Mouse (Mus musculus) left cerebral cortex, postnatal 10 days (tissue): ENCODE data around the gene Tab2. TPM values are rescaled to one million over a fixed set of nuclear protein-coding genes. Genes with fewer than 3 reads are reported as not detected.
"Not testable (repeated sequence)": the region's sequence is repeated elsewhere in the genome, so short reads cannot be mapped to it uniquely, and the experiment has no call there.

Source experiments
- DNase-seq, 2 experiments: peaks; one replicate each; pipeline ENCODE4 v3.0.0; 2021 to 2022; ENCODE audit warnings: low spot score in 2 of 2, mixed read lengths in 1 of 2; ENCODE audit errors: extremely low spot score in 1 of 2
- intact Hi-C: fragments of 180-260 bp; cut with DNase I; formaldehyde crosslinking; loops from one replicate; pipeline ENCODE4 v1.15.1; 2025
- total RNA-seq, 2 experiments: library from RNA; stranded (reverse); gene quantifications; 2 replicates each; pipeline ENCODE4 v1.2.3; 2021

Gene Tab2
- total RNA-seq, 2 experiments from 2014 or later = 57.8 to 61.9 TPM

DNA sequence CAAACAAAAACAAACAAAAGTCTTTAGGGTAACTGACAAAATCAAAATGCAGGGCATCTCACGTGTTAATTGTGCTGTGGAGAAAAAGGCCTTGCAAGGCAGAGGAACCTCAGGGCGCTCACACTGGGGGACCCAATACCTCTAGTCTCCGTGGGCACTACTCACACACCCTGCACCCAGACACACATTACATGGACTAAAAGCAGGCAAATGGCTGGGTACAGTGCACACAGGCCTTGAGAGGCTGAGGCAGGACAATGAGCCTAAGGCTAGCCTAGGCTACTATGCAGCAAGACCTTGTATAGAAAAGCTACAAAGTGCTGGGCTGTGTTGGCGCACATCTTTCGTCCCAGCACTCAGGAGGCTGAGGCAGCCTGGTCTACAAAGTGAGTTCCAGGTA, 51.9 kb downstream of the Tab2 start:
- intact Hi-C loops = no loop called here
- no peak for DNase-seq

- no peak for DNase-seq
- intact Hi-C loops = no loop called here
Observed at GRCm38 (mm10) chr10:7900719-7901627, 55.1 kb downstream of the Tab2 start.

DNA sequence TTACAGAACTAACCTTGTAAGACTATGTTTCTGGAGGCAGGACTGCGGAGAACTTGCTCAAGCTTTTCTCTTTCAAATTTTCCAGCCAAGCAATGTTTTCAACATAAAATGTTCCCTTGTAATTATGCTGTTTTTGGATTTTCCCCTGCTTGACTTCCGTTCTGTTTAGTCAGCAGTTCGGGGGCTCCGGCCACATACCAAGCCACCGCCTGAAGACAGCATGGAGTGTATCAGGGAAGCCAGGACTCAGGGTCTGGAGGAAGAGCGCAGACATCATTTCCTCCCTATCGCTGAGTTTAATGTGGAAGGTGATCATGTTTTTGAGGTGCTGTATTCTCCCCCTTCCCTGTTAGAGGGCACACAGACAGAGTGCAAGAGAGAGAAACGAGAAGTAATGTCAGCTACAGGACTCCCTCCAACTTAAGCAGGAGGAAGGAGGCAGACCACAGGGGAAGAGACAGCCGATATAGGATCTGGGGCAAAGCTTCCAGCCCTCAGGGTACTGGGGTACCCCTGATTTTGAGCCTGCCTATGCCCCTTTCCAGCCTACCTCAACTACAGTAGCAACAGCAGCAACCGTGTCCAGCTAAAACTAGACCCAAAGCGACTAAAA, 67.7 kb downstream of the Tab2 start:
- intact Hi-C loops = loop anchor here (10.0 kb wide), 1 partner anchor 626 kb away; the partner anchor contains the start of gene Ust
- DNase-seq = no peak

DNA sequence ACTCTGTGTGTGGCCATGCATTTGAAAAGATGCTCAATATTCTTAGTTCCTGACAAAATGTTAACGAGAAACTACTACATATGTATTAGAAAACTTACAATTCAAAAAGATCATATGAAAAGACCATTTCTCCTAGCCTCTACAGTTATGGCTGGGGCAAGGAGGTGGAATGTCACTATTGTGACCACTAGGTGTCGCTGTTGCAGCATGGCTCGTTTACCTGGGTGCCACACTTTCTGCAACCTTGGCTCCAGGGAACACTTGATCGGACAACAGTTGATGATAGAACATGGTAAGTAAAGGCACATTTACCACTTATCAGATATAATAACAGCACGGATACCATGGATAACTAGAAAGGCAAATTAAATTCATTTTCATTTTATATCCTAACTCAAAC, 72.5 kb downstream of the Tab2 start:
- intact Hi-C loops = loop anchor here (1.0 to 10.0 kb wide), 2 partner anchors 313 to 631 kb away; partner anchors contain the start of gene Ust
- peak; percentile 64 to 69 for DNase-seq

- intact Hi-C loops = loop anchor here (10.0 kb wide), 1 partner anchor 633 kb away; the partner anchor contains the start of gene Ust
- DNase-seq = no peak
Observed at GRCm38 (mm10) chr10:7881971-7882370, 74.1 kb downstream of the Tab2 start.

GRCm38 (mm10) chr10:7880283-7880682, 75.7 kb downstream of the Tab2 start:
- intact Hi-C loops = loop anchor here (10.0 kb wide), 1 partner anchor 635 kb away; the partner anchor contains the start of gene Ust
- not testable (repeated sequence) for DNase-seq

- DNase-seq = no peak
- intact Hi-C loops = no loop called here
Observed at GRCm38 (mm10) chr10:7874194-7874593, 81.8 kb downstream of the Tab2 start.

- no peak for DNase-seq
- intact Hi-C loops = no loop called here
Observed at GRCm38 (mm10) chr10:7871381-7872020, 84.5 kb downstream of the Tab2 start.

DNA sequence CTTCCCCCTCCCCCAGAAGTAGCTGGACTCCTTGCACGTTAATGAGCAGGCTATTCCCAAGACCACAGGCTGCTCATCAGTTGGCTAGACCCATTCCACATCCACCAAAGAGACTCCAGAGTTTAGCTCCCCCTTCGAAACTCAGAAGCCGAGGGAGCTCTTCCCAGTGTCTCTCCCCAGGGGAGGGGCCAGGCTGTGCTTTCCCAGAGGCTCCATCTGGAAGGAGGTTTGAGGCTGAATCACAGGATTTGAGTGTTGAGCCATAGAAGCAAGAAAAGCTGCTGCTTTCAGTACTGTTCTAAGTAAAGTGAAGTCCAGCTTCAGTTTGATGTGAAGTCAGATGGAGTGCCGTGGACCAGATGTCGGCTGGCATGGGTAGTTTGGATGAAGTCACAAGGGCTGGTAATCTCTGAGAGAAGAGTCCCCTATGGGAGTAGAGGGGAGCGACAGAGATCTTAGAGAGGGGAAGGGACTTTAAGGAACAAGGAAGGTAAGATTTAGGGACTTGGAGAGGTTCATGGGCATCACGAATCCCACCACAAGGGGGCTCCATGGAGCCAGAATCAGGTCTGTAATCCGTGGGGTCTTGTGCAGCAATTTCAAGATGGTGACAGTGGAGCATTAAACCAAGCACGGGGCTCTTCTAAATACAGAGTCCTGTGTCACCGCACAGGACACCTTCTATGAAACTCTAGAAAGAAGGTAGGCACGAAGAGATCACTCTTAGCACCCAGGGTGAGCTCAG, 85.3 kb downstream of the Tab2 start:
- peak; percentile 40 to 68 for DNase-seq
- intact Hi-C loops = no loop called here

DNA sequence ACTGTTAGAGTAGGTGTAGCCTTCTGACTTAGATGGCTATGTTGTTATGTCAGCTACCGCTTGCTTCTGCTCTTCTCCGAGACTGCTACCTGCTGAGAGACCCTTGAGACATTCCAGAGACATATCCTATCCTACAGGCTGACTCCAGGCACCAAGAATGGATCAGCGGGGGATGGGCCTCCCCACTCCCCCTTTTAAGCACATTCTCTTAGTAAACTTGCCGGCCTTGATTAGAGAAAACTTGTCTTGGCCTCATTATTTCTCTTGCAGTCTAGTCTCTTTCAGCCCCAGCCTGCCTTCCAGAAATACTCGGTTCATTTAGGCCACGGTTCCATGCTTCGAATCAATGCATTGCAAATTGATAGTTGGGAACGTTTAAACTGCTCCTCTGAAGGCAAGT, 86.3 kb downstream of the Tab2 start:
- no peak for DNase-seq
- intact Hi-C loops = no loop called here

GRCm38 (mm10) chr10:7867666-7868030, 88.4 kb downstream of the Tab2 start:
- intact Hi-C loops = no loop called here
- no peak for DNase-seq

- DNase-seq = peak in 1 of 2 experiments; percentile 54
- intact Hi-C loops = no loop called here
Observed at GRCm38 (mm10) chr10:7866762-7867665, 89.0 kb downstream of the Tab2 start.

DNA sequence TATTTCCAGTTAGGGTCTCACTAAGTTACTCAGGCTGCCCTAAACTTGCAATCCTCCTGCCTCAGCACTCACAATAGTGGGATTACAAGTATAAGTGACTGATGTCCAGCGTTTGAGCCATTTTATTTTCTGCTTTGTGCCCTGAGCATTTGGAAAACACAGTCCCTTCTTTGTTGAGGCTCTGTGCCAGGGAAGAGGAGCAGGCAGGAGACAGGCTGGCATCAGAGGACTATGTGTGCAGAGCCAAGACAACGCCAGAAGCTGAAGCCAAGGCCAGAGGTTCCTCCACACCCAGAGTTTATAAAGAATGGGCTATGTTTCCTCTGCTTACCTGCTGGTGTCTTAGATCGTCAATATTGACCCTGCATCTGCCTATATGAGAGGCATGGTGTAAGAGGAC, 91.2 kb downstream of the Tab2 start:
- intact Hi-C loops = no loop called here
- no peak for DNase-seq

GRCm38 (mm10) chr10:7864184-7864583, 91.8 kb downstream of the Tab2 start:
- no peak for DNase-seq
- intact Hi-C loops = no loop called here

DNA sequence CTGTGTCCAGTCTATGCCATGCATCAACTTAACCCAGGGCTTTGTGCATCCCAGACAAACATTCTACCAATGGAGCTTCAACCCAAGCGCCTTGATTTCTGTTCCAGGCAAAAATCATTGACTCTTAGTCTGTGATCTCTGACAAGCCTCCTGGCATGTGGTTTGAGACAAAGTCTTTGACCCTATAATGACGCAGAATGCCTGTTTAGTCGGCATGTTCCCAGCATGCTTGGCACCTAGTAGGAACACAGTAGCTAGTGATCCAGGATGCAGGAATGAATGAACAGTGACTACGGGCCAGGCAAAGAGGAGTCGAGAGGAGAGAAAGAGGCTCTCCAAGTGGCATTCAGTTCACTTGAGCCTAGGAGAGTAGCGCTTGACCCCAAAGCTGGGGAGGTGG, 92.6 kb downstream of the Tab2 start:
- DNase-seq = no peak
- intact Hi-C loops = no loop called here

DNA sequence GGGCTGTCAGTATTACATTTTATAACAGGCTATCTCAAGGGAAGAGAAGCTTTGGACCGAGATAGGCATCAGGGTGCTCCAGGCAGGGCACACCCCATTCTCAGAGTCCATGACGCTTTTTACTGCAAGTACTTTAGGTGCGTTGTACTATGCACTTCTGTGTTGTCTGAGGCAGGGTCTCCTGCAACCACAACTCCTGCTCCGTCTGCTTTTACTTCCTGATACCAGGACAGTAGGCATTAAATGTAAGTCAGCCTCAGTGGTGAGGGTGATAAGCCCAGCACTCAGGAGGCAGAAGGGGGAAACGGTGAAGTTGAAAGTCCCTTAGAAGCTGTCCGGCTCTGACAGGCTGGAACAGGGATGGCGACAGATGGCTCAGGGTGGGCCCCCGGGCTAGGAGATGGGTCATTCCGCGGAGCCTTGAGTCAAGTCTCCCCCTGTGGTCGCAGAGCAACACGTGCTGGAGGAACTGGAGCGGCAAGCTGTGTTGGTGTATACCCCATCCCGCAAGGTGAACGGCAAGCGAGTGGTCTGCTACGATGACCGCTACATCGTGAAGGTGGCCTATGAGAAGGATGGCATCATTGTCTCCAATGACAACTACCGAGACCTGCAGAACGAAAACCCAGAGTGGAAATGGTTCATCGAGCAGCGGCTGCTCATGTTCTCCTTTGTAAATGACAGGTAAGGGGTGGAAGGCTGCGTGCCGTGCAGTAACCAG, 93.9 kb downstream of the Tab2 start:
- intact Hi-C loops = no loop called here
- no peak for DNase-seq

DNA sequence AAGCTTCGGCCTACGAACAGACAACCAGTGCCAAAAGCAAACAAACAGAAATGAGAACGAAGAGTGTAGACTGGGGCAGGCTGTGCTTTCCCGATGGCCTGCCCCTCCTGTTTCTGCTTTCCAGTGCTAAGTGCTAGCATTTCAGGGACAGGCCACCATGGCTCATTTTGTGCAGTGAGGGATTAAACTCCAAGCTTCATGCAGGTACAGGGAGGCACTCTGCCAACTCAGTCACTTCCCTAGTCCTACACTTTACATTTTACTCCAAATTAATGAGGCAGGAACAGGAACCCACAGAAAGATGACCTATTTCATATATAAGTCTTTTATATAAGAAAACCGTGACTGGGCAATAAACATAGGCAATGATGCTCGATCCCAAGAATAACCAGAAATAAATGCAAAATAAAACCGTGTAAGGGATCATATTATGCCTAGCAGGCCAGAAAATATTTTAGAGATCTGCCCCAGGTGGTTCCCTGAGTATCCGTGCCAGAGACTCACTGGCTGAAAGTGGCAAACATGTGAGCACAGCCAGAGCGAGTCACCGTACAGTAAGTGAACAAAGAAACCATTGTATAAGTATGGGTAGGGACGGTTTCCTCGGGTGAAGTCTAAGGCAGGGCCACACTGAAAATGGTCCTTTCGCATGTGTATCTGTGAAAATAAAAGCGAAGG, 94.6 kb downstream of the Tab2 start:
- intact Hi-C loops = no loop called here
- no peak for DNase-seq
